Comparison of ENCODE assay signal across 8 mouse cellular contexts in the genomic region with DNA sequence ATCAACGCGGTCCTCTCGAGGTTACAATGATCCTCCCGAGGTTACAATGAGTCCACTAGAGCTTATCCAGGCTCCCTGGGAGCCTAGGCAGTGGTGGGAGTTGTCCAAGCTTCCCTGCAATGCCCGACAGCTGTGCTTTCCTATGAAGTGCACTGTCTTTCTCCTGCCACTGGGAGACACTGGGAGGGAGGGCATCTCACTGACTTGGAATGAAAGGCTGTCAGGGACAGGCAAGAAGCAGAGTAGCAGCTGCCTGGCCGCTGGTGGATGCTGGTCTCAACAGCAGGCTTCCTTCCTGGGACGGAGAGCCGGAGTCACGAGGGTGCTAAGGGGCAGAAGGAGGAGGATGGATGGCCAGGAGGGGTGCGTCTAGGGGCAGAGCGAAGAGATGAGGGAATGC. TPM values are rescaled to one million over a fixed set of nuclear protein-coding genes. Genes with fewer than 3 reads are reported as not detected.
DNase-seq lines count a peak whose midpoint lies in the region; ATAC-seq and TF ChIP-seq lines count a peak whose summit lies in the region.

No protein-coding gene starts in this region.

- peak; percentile 36; the same call in 1 of the 2 replicates for ATAC-seq in hindbrain, embryonic 11.5 days (ENCODE audit: low FRiP score)
- ATAC-seq in neural tube, embryonic 11.5 days (ENCODE audit: insufficient read depth, low FRiP score, low TSS enrichment), result no peak
- ATAC-seq in megakaryocyte progenitor cell, adult 5-6 weeks (replicated peaks; ENCODE audit: poor library complexity), result no peak

- TF ChIP-seq POLR2A in bone marrow macrophage, adult 2 months (IDR thresholded peaks at IDR 0.05; ENCODE audit: borderline replicate concordance, low read depth, low read length), result no peak

- WGBS in hindbrain, embryonic 11.5 days, result 13% methylated on average over 11 of the region's 11 CpGs
- 14% methylated on average over 11 of the region's 11 CpGs for WGBS in neural tube, embryonic 11.5 days

- no peak overlapping the region for H3K9ac ChIP-seq in hindbrain, embryonic 11.5 days (ENCODE audit: low read depth, low read length)
- 0 out of 2 replicates have a peak overlapping the region, but pooled peaks have one; percentile 23 for H3K9ac ChIP-seq in neural tube, embryonic 11.5 days (ENCODE audit: low read length)

- H3K4me3 ChIP-seq in bone marrow macrophage, adult 2 months (ENCODE audit: insufficient read depth, low read length), result no peak overlapping the region
- H3K4me3 ChIP-seq in hindbrain, embryonic 11.5 days (ENCODE audit: low read depth, low read length), result no peak overlapping the region
- H3K4me3 ChIP-seq in neural tube, embryonic 11.5 days (ENCODE audit: low read depth, low read length), result no peak overlapping the region

- no peak for TF ChIP-seq CTCF in bone marrow macrophage, adult 2 months (IDR thresholded peaks at IDR 0.05; ENCODE audit: low read depth, low read length)

- peaks cover 44% of the 10 kb centered on the region for H3K4me1 ChIP-seq in bone marrow macrophage, adult 2 months (ENCODE audit: control insufficient read depth, insufficient read depth, low read length)
- peaks cover 2% of the 10 kb centered on the region; the same call in 1 of the 2 replicates for H3K4me1 ChIP-seq in hindbrain, embryonic 11.5 days (replicated peaks; ENCODE audit: control insufficient read depth, insufficient read depth, low read length)
- H3K4me1 ChIP-seq in neural tube, embryonic 11.5 days (ENCODE audit: control insufficient read depth, insufficient read depth, low read length), result peaks cover 4% of the 10 kb centered on the region; the same call in 1 of the 2 replicates

- no peaks in the 10 kb centered on the region for H3K36me3 ChIP-seq in hindbrain, embryonic 11.5 days (ENCODE audit: control insufficient read depth, insufficient read depth, low read length)
- H3K36me3 ChIP-seq in neural tube, embryonic 11.5 days (ENCODE audit: control insufficient read depth, insufficient read depth, low read length), result no peaks in the 10 kb centered on the region

- no peaks in the 10 kb centered on the region for H3K9me3 ChIP-seq in hindbrain, embryonic 11.5 days (ENCODE audit: control insufficient read depth, low read length)
- peaks cover 2% of the 10 kb centered on the region; the same call in 1 of the 2 replicates for H3K9me3 ChIP-seq in neural tube, embryonic 11.5 days (ENCODE audit: control insufficient read depth, low read length)

- DNase-seq in layer of hippocampus, postnatal 10 days (ENCODE audit: low spot score in 2 of 2), result peak; percentile 34 to 39
- no peak for DNase-seq in layer of hippocampus, adult 9-11 months
- DNase-seq in hindbrain, embryonic 11.5 days (ENCODE audit: low spot score), result peak; percentile 51
- peak; percentile 49 for DNase-seq in neural tube, embryonic 11.5 days (ENCODE audit: low spot score)
- DNase-seq in spleen, adult 12 weeks (ENCODE audit: low spot score), result no peak
- no peak for DNase-seq in layer of hippocampus, adult 9-10 months (ENCODE audit: low spot score)

- H3K27me3 ChIP-seq in hindbrain, embryonic 11.5 days (ENCODE audit: control insufficient read depth, insufficient read depth, low read length), result peaks cover 37% of the 10 kb centered on the region
- peaks cover 46% of the 10 kb centered on the region for H3K27me3 ChIP-seq in neural tube, embryonic 11.5 days (ENCODE audit: control insufficient read depth, insufficient read depth, low read length)

- H3K27ac ChIP-seq in bone marrow macrophage, adult 2 months (ENCODE audit: insufficient read depth, low read depth, low read length), result peak overlapping the region; percentile 61
- no peak overlapping the region for H3K27ac ChIP-seq in hindbrain, embryonic 11.5 days (ENCODE audit: low read depth, low read length)
- no peak overlapping the region for H3K27ac ChIP-seq in neural tube, embryonic 11.5 days (ENCODE audit: low read depth, low read length)

- H3K4me2 ChIP-seq in hindbrain, embryonic 11.5 days (replicated peaks; ENCODE audit: low read depth, low read length), result no peak overlapping the region
- no peak overlapping the region for H3K4me2 ChIP-seq in neural tube, embryonic 11.5 days (ENCODE audit: low read depth)

RNA-seq across cellular contexts. Expression of a gene that starts 2.6 kb away (rescaled TPM):
- total RNA-seq in layer of hippocampus, postnatal 10 days (2021), result 100 to 1,000 TPM; 109 to 120 TPM
- 5.5 and 7.2 TPM in 2 replicates for polyA plus RNA-seq in bone marrow macrophage, adult 2 months (2012; ENCODE audit: insufficient read depth, insufficient read length, missing spikeins)
- polyA plus RNA-seq in hindbrain, embryonic 11.5 days (2014; fragmentation: Nextera tagmentation; extraction: Ambion mirVana), result 1.6 and 1.9 TPM in 2 replicates
- 1.7 and 2.6 TPM in 2 replicates for polyA plus RNA-seq in neural tube, embryonic 11.5 days (2014; fragmentation: Nextera tagmentation; extraction: Ambion mirVana)
- total RNA-seq in megakaryocyte progenitor cell, adult 5-6 weeks (2015), result 0.15 TPM in 1 of 2 replicates, not detected in the other
- not detected in 2 replicates for total RNA-seq in megakaryocyte progenitor cell, adult 5-6 weeks (2017)

RNA-seq across cellular contexts. Expression of a gene that starts 15.1 kb away (rescaled TPM):
- total RNA-seq in layer of hippocampus, postnatal 10 days (2021), result 10 to 100 TPM; 44.4 to 45.2 TPM
- 82.7 and 83.1 TPM in 2 replicates for polyA plus RNA-seq in bone marrow macrophage, adult 2 months (2012; ENCODE audit: insufficient read depth, insufficient read length, missing spikeins)
- polyA plus RNA-seq in hindbrain, embryonic 11.5 days (2014; fragmentation: Nextera tagmentation; extraction: Ambion mirVana), result 8.7 and 16.5 TPM in 2 replicates
- polyA plus RNA-seq in neural tube, embryonic 11.5 days (2014; fragmentation: Nextera tagmentation; extraction: Ambion mirVana), result 9.7 and 10.2 TPM in 2 replicates
- total RNA-seq in megakaryocyte progenitor cell, adult 5-6 weeks (2015), result 67.9 and 69.9 TPM in 2 replicates
- 26.2 and 29.3 TPM in 2 replicates for total RNA-seq in megakaryocyte progenitor cell, adult 5-6 weeks (2017)

RNA-seq across cellular contexts. Expression of a gene that starts 28.5 kb away (rescaled TPM):
- total RNA-seq in layer of hippocampus, postnatal 10 days (2021), result 100 to 1,000 TPM in 1 of 2 experiments, 10 to 100 TPM in 1; 97.7 to 101 TPM
- 49.3 and 58.7 TPM in 2 replicates for polyA plus RNA-seq in bone marrow macrophage, adult 2 months (2012; ENCODE audit: insufficient read depth, insufficient read length, missing spikeins)
- polyA plus RNA-seq in hindbrain, embryonic 11.5 days (2014; fragmentation: Nextera tagmentation; extraction: Ambion mirVana), result 94.3 and 99.7 TPM in 2 replicates
- polyA plus RNA-seq in neural tube, embryonic 11.5 days (2014; fragmentation: Nextera tagmentation; extraction: Ambion mirVana), result 110 and 118 TPM in 2 replicates
- 86.3 and 90.2 TPM in 2 replicates for total RNA-seq in megakaryocyte progenitor cell, adult 5-6 weeks (2015)
- 56.1 and 61.8 TPM in 2 replicates for total RNA-seq in megakaryocyte progenitor cell, adult 5-6 weeks (2017)

RNA-seq across cellular contexts. Expression of a gene that starts 45.7 kb away (rescaled TPM):
- total RNA-seq in layer of hippocampus, postnatal 10 days (2021), result 10 to 100 TPM; 57.4 to 62.4 TPM
- polyA plus RNA-seq in bone marrow macrophage, adult 2 months (2012; ENCODE audit: insufficient read depth, insufficient read length, missing spikeins), result 110 and 113 TPM in 2 replicates
- 120 and 133 TPM in 2 replicates for polyA plus RNA-seq in hindbrain, embryonic 11.5 days (2014; fragmentation: Nextera tagmentation; extraction: Ambion mirVana)
- 130 and 132 TPM in 2 replicates for polyA plus RNA-seq in neural tube, embryonic 11.5 days (2014; fragmentation: Nextera tagmentation; extraction: Ambion mirVana)
- 22.8 and 25.2 TPM in 2 replicates for total RNA-seq in megakaryocyte progenitor cell, adult 5-6 weeks (2015)
- total RNA-seq in megakaryocyte progenitor cell, adult 5-6 weeks (2017), result 44.4 and 49.8 TPM in 2 replicates

RNA-seq across cellular contexts. Expression of a gene that starts 55.6 kb away (rescaled TPM):
- 1 to 10 TPM; 7.0 to 9.2 TPM for total RNA-seq in layer of hippocampus, postnatal 10 days (2021)
- polyA plus RNA-seq in bone marrow macrophage, adult 2 months (2012; ENCODE audit: insufficient read depth, insufficient read length, missing spikeins), result 28.7 and 29.3 TPM in 2 replicates
- 10.7 and 12.2 TPM in 2 replicates for polyA plus RNA-seq in hindbrain, embryonic 11.5 days (2014; fragmentation: Nextera tagmentation; extraction: Ambion mirVana)
- polyA plus RNA-seq in neural tube, embryonic 11.5 days (2014; fragmentation: Nextera tagmentation; extraction: Ambion mirVana), result 10.9 and 11.7 TPM in 2 replicates
- 8.1 and 9.5 TPM in 2 replicates for total RNA-seq in megakaryocyte progenitor cell, adult 5-6 weeks (2015)
- total RNA-seq in megakaryocyte progenitor cell, adult 5-6 weeks (2017), result 3.6 and 5.8 TPM in 2 replicates

Comparison
In these comparisons a context has a peak if more than half of its experiments do, and no peak if none do; other contexts are left out.
1. DNase-seq: peak in layer of hippocampus, postnatal 10 days (2 of 2), hindbrain, embryonic 11.5 days (single experiment) and neural tube, embryonic 11.5 days (single experiment); none in layer of hippocampus, adult 9-11 months (single experiment), spleen, adult 12 weeks (single experiment) and layer of hippocampus, adult 9-10 months (single experiment).